Mouse (Mus musculus): ENCODE measurements at regions not wholly inside any gene's neighbourhood (a gene's known extent, or its start where the extent isn't known, plus 50 kb on each side); places are given as distances from the start of the nearest gene placed in this dataset.

DNA sequence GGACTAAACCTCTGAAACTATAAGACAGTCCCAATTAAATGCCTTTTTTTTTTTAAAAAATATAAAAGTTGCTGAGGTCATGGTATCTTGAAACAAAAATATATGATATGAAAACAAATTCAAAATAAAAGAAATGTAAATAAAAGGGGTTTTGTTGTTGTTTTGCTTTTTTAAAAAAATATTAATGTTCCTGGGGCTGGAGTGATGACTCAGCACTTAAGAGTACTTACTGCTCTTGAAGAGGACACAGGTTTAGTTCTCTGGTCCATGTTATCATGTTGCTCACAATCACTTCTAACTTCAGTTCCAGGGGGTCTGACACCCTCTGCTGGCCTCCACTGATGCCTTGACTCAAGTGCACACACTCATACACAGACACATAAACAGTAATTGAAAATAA lies 53.5 kb upstream of the Atp1a1 start:
- Histone ChIP-seq H3K9me3 (replicated peaks; ENCODE audit: control insufficient read depth, insufficient read depth, low read length, poor library complexity, severe bottlenecking) (no peaks in the 10 kb centered on the region), H3K4me3 (ENCODE audit: low read depth, low read length) (no peak overlapping the region), H3K9ac (ENCODE audit: low read depth, poor library complexity, severe bottlenecking) (no peak overlapping the region), H3K27ac (ENCODE audit: insufficient read depth, low read length) (no peak overlapping the region), H3K27me3 (ENCODE audit: control insufficient read depth, insufficient read depth, low read length, poor library complexity, severe bottlenecking) (no peaks in the 10 kb centered on the region), H3K4me1 (ENCODE audit: control insufficient read depth, insufficient read depth, low read length) (no peaks in the 10 kb centered on the region), H3K36me3 (ENCODE audit: control insufficient read depth, insufficient read depth, low read length, poor library complexity, severe bottlenecking) (no peaks in the 10 kb centered on the region)
- TF ChIP-seq POLR2A (IDR thresholded peaks at IDR 0.05; ENCODE audit: insufficient read depth, low read length) = no peak
- no peak for TF ChIP-seq CTCF (IDR thresholded peaks at IDR 0.05; ENCODE audit: low read depth, low read length)
- no peak for TF ChIP-seq EP300 (IDR thresholded peaks at IDR 0.05; ENCODE audit: insufficient read depth, low read depth, low read length)

DNA sequence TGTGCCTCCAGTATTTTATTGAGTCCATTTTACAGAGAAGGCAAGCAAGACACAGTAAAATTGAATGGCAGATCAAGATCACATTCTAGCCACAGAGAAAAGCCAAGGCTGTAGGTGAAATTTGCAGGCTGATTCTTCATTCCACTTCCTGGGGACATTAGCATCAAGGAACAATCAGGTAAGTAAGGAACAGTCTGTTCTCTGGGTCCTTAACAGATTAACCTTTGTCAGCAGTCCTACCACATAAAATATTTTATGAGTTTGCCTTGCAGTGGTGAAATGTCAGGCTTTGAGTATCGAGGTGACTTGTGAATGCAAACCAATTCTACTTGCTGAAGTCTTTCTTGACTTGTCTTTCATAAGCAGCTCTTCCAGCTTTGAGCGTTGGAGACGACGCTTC lies 50.2 kb upstream of the Atp1a1 start:
- H3K4me1 ChIP-seq (ENCODE audit: control insufficient read depth, insufficient read depth, low read length) = no peaks in the 10 kb centered on the region
- H3K4me3 ChIP-seq (ENCODE audit: low read depth, low read length) = no peak overlapping the region
- H3K9me3 ChIP-seq (replicated peaks; ENCODE audit: control insufficient read depth, insufficient read depth, low read length, poor library complexity, severe bottlenecking) = no peaks in the 10 kb centered on the region
- TF ChIP-seq POLR2A (IDR thresholded peaks at IDR 0.05; ENCODE audit: insufficient read depth, low read length) (no peak), EP300 (IDR thresholded peaks at IDR 0.05; ENCODE audit: insufficient read depth, low read depth, low read length) (no peak), CTCF (IDR thresholded peaks at IDR 0.05; ENCODE audit: low read depth, low read length) (no peak)
- H3K36me3 ChIP-seq (ENCODE audit: control insufficient read depth, insufficient read depth, low read length, poor library complexity, severe bottlenecking) = no peaks in the 10 kb centered on the region
- no peak overlapping the region for H3K9ac ChIP-seq (ENCODE audit: low read depth, poor library complexity, severe bottlenecking)
- no peak overlapping the region for H3K27ac ChIP-seq (ENCODE audit: insufficient read depth, low read length)
- H3K27me3 ChIP-seq (ENCODE audit: control insufficient read depth, insufficient read depth, low read length, poor library complexity, severe bottlenecking) = no peaks in the 10 kb centered on the region

Data from ES-Bruce4 (cell line).